Comparison of ENCODE assay signal across 7 mouse cellular contexts in genomic region chr2:128339061-128339642, GRCm38 (mm10).
DNase-seq lines count a peak whose midpoint lies in the region; ATAC-seq and TF ChIP-seq lines count a peak whose summit lies in the region.

No protein-coding gene starts in this region.

- TF ChIP-seq CTCF in CH12.LX (conservative IDR thresholded peaks at IDR 0.05 in 1 of 2, IDR thresholded peaks at IDR 0.05 in 1 of 2; ENCODE audit: low read depth in 2 of 2, low read length in 2 of 2), result no peak

- H3K9ac ChIP-seq in CH12.LX (ENCODE audit: insufficient read depth, low read depth), result no peak overlapping the region
- no peak overlapping the region; the same call in 1 of the 2 replicates for H3K9ac ChIP-seq in heart, embryonic 14.5 days (ENCODE audit: low read length)
- no peak overlapping the region for H3K9ac ChIP-seq in limb, embryonic 13.5 days

- in situ Hi-C loops in CH12.LX (cut with MboI; ENCODE audit: low pct_ligation_motif_present, low pct_unique_long_range_greater_than_20kb, low sequenced_read_pairs), result no loop called here

- intact Hi-C loops in left cerebral cortex, postnatal 10 days (cut with DNase I), result no loop called here

- H3K9me3 ChIP-seq in CH12.LX (replicated peaks; ENCODE audit: low read length), result peaks cover 2% of the 10 kb centered on the region
- H3K9me3 ChIP-seq in heart, embryonic 14.5 days (ENCODE audit: control insufficient read depth, low read length), result no peaks in the 10 kb centered on the region
- no peaks in the 10 kb centered on the region; the same call in 1 of the 2 replicates for H3K9me3 ChIP-seq in limb, embryonic 13.5 days

- H3K79me2 ChIP-seq in CH12.LX (replicated peaks; ENCODE audit: control insufficient read depth, extremely low read depth, insufficient read depth, poor library complexity, severe bottlenecking), result no peaks in the 10 kb centered on the region

- TF ChIP-seq EP300 in CH12.LX (IDR thresholded peaks at IDR 0.05; ENCODE audit: low read length), result no peak

- H3K27ac ChIP-seq in CH12.LX (ENCODE audit: insufficient read depth, low read depth), result no peak overlapping the region
- peak overlapping the region; percentile 12 to 88 for H3K27ac ChIP-seq in heart, embryonic 14.5 days (replicated peaks in 1 of 2; ENCODE audit: control insufficient read depth in 1 of 2, insufficient read depth in 1 of 2, low read depth in 2 of 2, low read length in 2 of 2)
- H3K27ac ChIP-seq in limb, embryonic 13.5 days, result peak overlapping the region; percentile 85

- ATAC-seq in heart, embryonic 14.5 days (ENCODE audit: insufficient number of reproducible peaks, insufficient read depth, low FRiP score, low read depth), result 0 out of 2 replicates have a peak, but pooled peaks have one; percentile 17
- ATAC-seq in limb, embryonic 13.5 days (ENCODE audit: low FRiP score, low read depth), result peak; percentile 60; the same call in 1 of the 2 replicates

- no peaks in the 10 kb centered on the region for H3K27me3 ChIP-seq in CH12.LX (replicated peaks)
- no peaks in the 10 kb centered on the region for H3K27me3 ChIP-seq in heart, embryonic 14.5 days (ENCODE audit: control insufficient read depth, insufficient read depth, low read length)
- H3K27me3 ChIP-seq in limb, embryonic 13.5 days, result no peaks in the 10 kb centered on the region

- no peak for TF ChIP-seq RAD21 in CH12.LX (IDR thresholded peaks at IDR 0.05; ENCODE audit: low read depth, low read length)

- TF ChIP-seq POLR2A in CH12.LX (IDR thresholded peaks at IDR 0.05; ENCODE audit: low read depth, low read length), result no peak

- 4% methylated on average over 8 of the region's 8 CpGs for WGBS in heart, embryonic 14.5 days
- WGBS in limb, embryonic 13.5 days, result 6% methylated on average over 8 of the region's 8 CpGs

- no peak overlapping the region for H3K4me2 ChIP-seq in CH12.LX (ENCODE audit: insufficient read depth, low read depth, poor library complexity, severe bottlenecking)
- peak overlapping the region; percentile 43 for H3K4me2 ChIP-seq in heart, embryonic 14.5 days (ENCODE audit: low read length)
- H3K4me2 ChIP-seq in limb, embryonic 13.5 days (replicated peaks), result peak overlapping the region; percentile 48

- DNase-seq in 3134 (ENCODE audit: extremely low read depth, insufficient read length, low spot score), result peak; percentile 41
- DNase-seq in CH12.LX (ENCODE audit: extremely low read depth), result no peak
- no peak for DNase-seq in layer of hippocampus, postnatal 25 days (ENCODE audit: extremely low spot score in 1 of 2, low spot score in 1 of 2)
- DNase-seq in left cerebral cortex, postnatal 10 days (ENCODE audit: extremely low spot score in 1 of 2, low spot score in 2 of 2), result no peak
- no peak for DNase-seq in cerebellum, postnatal 4 days (ENCODE audit: low spot score in 2 of 2)

- dilution Hi-C loops in CH12.LX (cut with MboI; ENCODE audit: extremely low pct_ligation_motif_present, extremely low pct_unique_long_range_greater_than_20kb, low sequenced_read_pairs), result no loop called here

- H3K4me1 ChIP-seq in CH12.LX (ENCODE audit: control insufficient read depth in 1 of 2, insufficient read depth in 2 of 2), result peaks cover 34 to 80% of the 10 kb centered on the region in 2 experiments
- peaks cover 35 to 44% of the 10 kb centered on the region in 2 experiments for H3K4me1 ChIP-seq in heart, embryonic 14.5 days (ENCODE audit: control insufficient read depth in 2 of 2, insufficient read depth in 2 of 2, low read length in 2 of 2)
- H3K4me1 ChIP-seq in limb, embryonic 13.5 days, result peaks cover 66% of the 10 kb centered on the region

- H3K36me3 ChIP-seq in CH12.LX (replicated peaks in 1 of 2; ENCODE audit: control insufficient read depth in 1 of 2, insufficient read depth in 1 of 2, low read length in 1 of 2), result no peaks in the 10 kb centered on the region
- no peaks in the 10 kb centered on the region for H3K36me3 ChIP-seq in heart, embryonic 14.5 days (ENCODE audit: control insufficient read depth, insufficient read depth, low read length)
- no peaks in the 10 kb centered on the region for H3K36me3 ChIP-seq in limb, embryonic 13.5 days

- no peak overlapping the region for H3K4me3 ChIP-seq in CH12.LX (replicated peaks in 1 of 3; ENCODE audit: low read depth in 2 of 3, low read length in 2 of 3, poor library complexity in 1 of 3)
- no peak overlapping the region for H3K4me3 ChIP-seq in heart, embryonic 14.5 days (ENCODE audit: control insufficient read depth in 1 of 2, insufficient read depth in 1 of 2, low read depth in 1 of 2, low read length in 2 of 2)
- no peak overlapping the region for H3K4me3 ChIP-seq in limb, embryonic 13.5 days

TF ChIP-seq in CH12.LX, 34 proteins besides CTCF, POLR2A, EP300 and RAD21:
- TF ChIP-seq IRF4 (IDR thresholded peaks at IDR 0.05; ENCODE audit: low read depth, low read length) (no peak), SIN3A (IDR thresholded peaks at IDR 0.05; ENCODE audit: low read length) (no peak), MEF2A (IDR thresholded peaks at IDR 0.05; ENCODE audit: borderline replicate concordance, low read depth, low read length) (no peak), ZNF384 (IDR thresholded peaks at IDR 0.05; ENCODE audit: low read depth, low read length) (peak; percentile 86)
TF ChIP-seq in CH12.LX: peak in this region for 1.
